Mouse (Mus musculus): ENCODE measurements at regions not wholly inside any gene's neighbourhood (a gene's known extent, or its start where the extent isn't known, plus 50 kb on each side); places are given as distances from the start of the nearest gene placed in this dataset.

DNA sequence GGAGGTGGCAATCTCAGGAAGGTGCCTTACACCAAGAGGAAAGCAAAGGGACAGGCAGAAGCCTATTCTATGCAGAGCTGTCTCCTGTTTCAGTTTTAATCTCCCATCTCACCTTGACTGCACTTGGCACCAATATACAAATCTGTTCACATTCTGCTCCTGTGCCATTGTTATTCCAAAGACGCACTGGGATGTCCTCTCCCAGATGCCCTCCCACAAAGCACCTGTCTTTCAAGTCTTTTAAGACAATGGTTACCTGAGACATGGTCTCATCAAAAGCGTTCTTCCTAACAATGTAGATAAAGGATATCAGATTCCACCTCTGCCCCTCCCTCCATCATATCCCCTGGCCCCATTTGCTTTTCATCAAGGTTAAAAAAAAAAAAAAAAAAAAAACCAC is 64.2 kb upstream of the Aldh1a3 start:
- DNase-seq (ENCODE audit: low read depth) = no peak

DNA sequence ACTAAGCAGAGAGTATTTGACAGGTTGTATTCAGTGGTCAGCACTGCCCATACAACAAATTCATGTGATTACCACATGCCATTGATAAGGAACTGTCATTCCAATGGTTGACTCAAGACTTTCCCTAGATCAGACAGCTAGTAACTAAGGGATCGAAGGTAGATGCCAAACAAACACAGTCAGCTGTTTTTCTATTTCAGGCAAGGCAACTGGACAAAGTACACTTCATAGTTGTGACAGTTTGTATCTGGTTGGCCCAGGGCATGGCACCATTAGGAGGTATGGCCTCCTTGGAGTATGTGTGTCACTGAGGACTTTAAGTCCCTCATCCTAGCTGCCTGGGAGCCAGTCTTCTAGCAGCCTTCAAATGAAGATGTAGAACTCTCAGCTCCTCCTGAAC is 62.8 kb upstream of the Aldh1a3 start:
- no peak for DNase-seq (ENCODE audit: low read depth)

DNA sequence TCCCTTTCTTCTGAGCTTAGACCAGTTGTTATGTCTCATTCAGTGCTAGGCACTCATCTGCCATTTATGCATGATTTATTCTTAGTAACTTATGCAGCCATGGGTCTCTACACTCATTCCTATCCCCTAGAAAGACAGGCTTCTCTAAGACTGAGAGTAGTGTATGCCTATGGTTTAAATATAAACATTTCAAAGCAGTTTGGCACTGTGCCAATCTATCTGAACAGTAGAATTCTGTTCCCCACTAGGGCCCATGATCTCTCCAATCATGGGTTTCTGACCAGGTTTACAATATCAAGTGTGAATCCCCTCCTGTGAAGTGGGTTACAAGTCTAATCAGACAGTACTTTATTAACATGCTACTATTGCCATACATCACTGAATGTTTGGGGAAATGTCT is 60.4 kb upstream of the Aldh1a3 start:
- DNase-seq (ENCODE audit: low read depth) = no peak

DNA sequence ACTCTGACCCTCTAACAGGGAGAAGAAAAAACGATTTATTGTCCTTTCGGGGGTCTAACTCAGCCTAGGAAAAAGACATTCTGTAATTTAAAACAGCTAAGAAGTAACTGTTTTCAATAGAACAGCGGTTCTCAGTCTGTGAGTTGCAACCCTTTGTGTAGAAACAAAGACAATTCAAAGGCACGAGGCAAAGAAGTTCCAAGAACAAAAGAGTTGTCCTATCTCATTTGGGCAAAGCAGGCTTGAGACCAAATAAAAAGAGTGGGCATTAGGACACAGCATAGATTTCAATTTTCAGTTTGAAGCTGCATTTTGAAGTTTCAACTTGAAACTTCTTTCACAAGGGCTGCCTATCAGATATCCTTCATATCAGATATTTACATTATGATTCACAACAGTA is 53.1 kb upstream of the Aldh1a3 start:
- no peak for DNase-seq (ENCODE audit: low read depth)

DNA sequence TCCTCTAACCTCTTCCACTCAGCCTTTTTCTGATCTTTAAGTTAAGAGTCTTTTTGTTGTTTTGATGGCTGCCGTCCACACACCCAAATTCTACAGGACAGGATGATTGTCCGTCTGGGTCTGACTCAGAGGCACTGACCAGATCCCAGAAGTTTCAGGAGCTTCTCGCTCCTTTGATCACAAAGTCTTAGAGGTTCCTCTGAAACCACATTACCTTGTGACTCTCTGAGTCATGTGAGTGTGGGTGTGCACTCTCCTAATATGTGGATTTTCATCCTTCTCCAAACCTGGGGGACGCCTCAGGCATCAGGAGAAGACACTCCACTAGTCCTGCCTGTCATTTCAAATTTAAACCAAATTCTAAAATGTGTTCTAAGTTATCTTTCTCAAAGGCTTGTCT is 52.0 kb upstream of the Aldh1a3 start:
- DNase-seq (ENCODE audit: low read depth) = no peak

DNA sequence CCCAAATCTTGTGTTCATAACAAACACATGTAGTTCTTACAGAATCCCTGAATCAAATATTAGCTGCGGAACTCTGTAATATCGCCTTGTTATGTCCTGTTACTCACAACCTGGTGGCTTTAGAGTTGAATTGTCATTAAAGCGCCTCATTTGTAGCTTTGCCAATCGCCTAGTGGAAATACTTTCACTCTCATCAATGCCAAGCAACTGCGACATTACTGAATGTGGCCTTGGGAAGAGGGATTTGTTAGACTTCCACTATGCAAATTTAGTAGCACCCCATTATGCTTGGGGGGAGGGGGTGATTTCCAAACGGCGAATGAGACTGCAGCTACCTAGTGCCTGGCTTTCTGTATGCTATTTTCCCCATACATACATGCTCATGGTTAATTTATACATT is 50.8 kb upstream of the Aldh1a3 start:
- DNase-seq (ENCODE audit: low read depth) = no peak

DNA sequence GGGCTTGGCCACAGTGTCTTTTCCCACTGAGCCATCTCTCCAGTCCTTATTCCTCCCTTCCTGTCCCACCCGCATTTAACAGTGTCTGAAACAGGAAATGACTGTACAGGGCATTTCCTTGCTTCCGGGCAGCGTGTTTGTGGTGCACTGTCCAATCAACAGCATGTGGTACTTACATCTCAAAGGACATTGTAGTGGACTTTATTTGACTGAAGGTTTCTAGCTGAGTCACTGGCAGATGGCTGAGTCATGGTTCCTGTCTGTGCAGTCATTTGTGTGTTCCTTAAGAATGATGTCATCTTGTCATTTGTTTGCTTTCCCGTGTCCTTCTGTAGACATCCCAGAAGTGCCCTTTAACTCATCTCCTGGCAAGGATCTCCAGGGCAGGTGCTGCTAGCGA is 50.2 kb upstream of the Aldh1a3 start:
- DNase-seq (ENCODE audit: low read depth) = no peak

Measured in induced T-regulatory cell, adult 2 months (primary cell).